Mouse (Mus musculus): ENCODE measurements around the gene Irf9.

The Irf9 gene

DNA sequence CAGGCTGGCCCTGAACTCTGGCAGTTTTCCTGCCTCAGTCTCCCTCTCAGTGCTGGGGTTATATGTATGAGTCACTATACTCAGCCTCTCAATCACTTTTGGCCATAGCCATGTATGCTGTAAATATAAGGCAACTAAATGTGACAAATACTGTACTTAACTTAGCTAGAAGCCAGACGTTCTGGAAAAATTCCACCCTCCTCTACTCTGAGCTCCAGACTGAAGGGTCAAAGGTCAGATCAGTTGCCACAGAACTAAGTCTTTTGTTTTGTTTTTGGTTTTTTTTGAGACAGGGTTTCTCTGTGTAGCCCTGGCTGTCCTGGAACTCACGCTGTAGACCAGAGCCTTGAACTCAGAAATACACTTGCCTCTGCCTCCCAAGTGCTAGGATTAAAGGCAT is 12.5 kb downstream of the Irf9 start:
- DNase-seq (ENCODE audit: low spot score), result no peak

GRCm38 (mm10) chr14:55616844-55617243 is 13.5 kb downstream of the Irf9 start:
- no peak for DNase-seq (ENCODE audit: low spot score)

DNA sequence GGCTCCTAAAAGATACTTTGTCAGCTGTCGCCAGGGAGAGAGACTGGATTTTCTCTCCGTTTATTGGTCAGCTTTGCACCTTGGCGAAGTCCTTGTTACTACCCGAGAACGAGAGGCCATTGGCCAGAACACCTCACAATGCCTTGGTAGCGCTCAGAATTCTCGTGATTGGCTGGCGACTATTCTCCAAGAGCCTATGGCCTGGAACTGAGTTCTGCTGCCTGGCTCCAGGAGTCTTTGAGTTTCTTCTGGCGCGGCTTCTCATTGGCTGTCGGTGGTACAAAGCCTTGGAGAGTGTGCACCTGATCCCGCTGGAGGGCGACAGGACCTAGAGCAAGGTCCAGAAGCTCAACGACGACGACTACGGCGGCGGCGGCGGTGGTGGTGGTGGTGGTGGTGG is 14.5 kb downstream of the Irf9 start, which contains the start of gene Rec8:
Rec8 (plus strand) TSS at position 216 of the 400 bp plus-strand sequence.
- DNase-seq (ENCODE audit: low spot score), result no peak

- no peak for DNase-seq (ENCODE audit: low spot score)
Observed at GRCm38 (mm10) chr14:55618486-55619195, 15.3 kb downstream of the Irf9 start.

DNA sequence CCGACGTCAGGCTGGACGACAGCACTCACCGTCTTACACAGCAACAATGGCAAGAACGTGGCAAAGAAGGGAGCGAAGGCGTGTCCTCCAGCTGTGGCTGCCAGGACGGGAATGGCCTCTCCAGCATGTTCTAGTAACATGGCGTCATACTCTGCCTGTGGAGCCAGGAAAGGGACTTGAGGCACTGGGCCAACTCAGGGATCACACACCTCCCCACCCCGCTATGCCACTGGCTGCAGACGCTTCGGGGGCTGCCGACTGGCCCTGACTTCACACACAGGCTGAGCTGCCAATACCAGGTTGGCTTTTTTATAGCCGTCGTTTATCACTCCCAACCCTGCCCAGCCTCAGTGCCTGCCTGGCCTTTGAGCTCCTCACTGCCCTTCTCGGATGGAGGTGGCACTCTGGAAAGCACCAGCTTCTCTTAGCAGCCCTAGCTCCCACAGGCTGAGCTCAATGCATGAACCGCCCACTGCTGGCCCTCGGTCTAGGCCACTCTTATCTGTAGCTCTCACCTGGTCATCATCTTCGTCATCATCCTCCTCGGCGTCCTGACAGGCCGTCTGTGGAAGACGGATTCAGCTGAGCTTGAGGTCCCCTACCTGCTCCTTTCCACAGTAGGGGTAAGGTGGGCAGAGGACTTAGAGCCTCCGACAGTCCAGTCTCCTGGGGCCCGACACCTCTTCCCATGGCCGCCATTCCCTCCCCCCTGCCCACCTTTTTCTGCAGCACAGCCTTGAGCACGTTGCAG is 24.9 kb downstream of the Irf9 start:
- DNase-seq (ENCODE audit: low spot score), result no peak

GRCm38 (mm10) chr14:55629312-55629711 is 25.9 kb downstream of the Irf9 start:
- DNase-seq (ENCODE audit: low spot score), result peak; percentile 66

GRCm38 (mm10) chr14:55634874-55635522 is 31.6 kb downstream of the Irf9 start:
- no peak for DNase-seq (ENCODE audit: low spot score)

- peak; percentile 90 for DNase-seq (ENCODE audit: low spot score)
Observed at GRCm38 (mm10) chr14:55635523-55636007, 32.2 kb downstream of the Irf9 start, which contains the start of gene Ipo4. Ipo4 (minus strand) TSS chr14:55635957.

DNA sequence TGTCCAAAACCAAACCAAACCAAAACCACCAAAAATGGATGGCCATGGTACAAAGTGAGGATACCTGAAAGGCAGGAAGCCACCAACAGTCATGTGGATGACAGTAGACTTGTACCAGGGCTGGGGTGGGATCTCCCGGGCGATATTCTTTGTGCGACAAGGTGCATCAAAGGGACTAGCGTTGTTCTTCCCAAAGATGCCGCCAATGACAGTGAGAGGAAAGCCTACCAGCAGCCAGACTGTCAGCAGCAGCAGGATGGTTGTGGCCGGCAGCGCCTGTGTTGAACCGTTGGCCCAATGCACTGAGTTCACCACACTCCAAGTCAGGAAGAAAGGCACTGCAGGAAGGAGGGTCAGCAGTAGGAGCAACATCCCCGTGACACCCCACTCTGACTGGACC is 34.4 kb downstream of the Irf9 start, which contains the start of gene Gm49378:
Gm49378 (minus strand) TSS at position 101 of the 400 bp plus-strand sequence.
- DNase-seq (ENCODE audit: low spot score), result no peak

- DNase-seq (ENCODE audit: low spot score), result no peak
Observed at GRCm38 (mm10) chr14:55640816-55641215, 37.4 kb downstream of the Irf9 start.

DNA sequence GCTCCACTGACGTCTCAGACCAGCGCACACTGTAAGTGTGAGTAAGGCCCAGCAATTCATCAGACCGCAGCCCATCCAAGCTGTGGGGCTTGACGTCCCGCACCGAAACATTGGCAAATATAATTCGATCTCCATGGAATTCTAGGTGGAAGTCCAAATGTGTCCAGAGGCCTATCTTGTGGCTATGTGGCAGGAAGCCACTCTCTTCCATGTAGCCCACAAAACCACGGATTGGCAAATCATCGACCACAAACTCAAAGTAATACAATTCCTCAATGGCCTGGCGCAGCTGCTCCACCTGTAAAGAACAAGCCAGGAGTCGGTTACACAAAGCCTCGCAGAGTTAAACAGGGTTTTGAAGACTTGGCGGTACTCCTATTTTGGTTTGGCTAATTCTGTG is 37.9 kb downstream of the Irf9 start:
- DNase-seq (ENCODE audit: low spot score), result no peak

- DNase-seq (ENCODE audit: low spot score), result no peak
Observed at GRCm38 (mm10) chr14:55642679-55643059, 39.3 kb downstream of the Irf9 start.

DNA sequence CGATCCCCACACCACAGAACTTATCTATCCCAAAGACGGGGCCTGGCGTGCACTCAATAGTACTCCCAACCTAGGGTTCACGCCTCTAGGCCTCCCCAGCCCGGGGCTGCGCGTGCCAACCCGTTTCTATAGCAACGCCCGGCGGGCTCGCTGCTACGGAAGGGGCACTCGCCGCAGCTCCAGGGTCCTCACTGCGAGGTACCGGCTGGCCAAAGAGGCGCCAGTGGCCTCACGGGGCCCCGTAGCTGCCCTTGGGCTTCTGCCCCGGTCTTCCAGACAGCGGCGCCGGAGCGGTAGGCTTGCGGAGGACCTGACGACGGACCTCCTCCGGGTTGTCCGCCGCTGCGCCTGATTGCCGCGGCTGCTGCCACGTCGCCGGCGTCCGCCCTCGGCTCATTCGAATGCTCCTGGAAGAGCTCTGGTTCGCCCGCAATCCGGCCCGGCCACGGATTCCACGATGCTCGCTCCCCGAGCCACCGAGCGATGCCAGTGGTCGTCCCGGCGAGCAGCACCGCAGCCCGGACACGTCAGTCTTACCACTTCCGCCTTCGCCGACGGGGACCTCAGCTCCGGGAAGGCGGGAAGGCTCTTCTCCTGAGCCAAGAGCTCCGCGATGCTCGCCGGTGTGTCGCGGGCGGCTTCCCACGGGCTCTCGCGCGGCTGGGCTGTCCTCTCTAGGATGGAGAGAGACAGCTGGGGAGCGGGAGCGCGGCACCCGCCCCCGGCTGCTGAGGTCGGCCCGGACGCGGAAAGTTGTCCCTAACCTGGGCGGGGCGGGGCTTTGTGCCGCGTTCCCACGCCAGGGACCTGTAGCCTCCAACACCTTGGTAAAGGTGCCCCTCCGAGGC is 39.9 kb downstream of the Irf9 start, which contains the start of gene Tm9sf1:
Tm9sf1 (minus strand) TSS at position 747 of the 848 bp plus-strand sequence.
- peak; percentile 85 for DNase-seq (ENCODE audit: low spot score)

- no peak for DNase-seq (ENCODE audit: low spot score)
Observed at GRCm38 (mm10) chr14:55644261-55644888, 41.0 kb downstream of the Irf9 start.

- DNase-seq (ENCODE audit: low spot score), result no peak
Observed at GRCm38 (mm10) chr14:55649884-55650283, 46.5 kb downstream of the Irf9 start, which contains the start of gene Tssk4. Tssk4 (plus strand) TSS chr14:55650184.

- no peak for DNase-seq (ENCODE audit: low spot score)
Observed at GRCm38 (mm10) chr14:55651528-55651927, 48.2 kb downstream of the Irf9 start.

- no peak for DNase-seq (ENCODE audit: low spot score)
Observed at GRCm38 (mm10) chr14:55656935-55657334, 53.6 kb downstream of the Irf9 start.

GRCm38 (mm10) chr14:55658011-55658410 is 54.6 kb downstream of the Irf9 start:
- DNase-seq (ENCODE audit: low spot score), result no peak
